Mouse (Mus musculus) CH12F3 (cell line): ENCODE measurements around the gene Ly6g6f.

Source experiments
- in situ Hi-C: fragments of 300-500 bp; cut with MboI; formaldehyde crosslinking; loops from 2 replicates; pipeline ENCODE4 v1.14.3; 2020; ENCODE audit warnings: low sequenced_read_pairs

The Ly6g6f gene

DNA sequence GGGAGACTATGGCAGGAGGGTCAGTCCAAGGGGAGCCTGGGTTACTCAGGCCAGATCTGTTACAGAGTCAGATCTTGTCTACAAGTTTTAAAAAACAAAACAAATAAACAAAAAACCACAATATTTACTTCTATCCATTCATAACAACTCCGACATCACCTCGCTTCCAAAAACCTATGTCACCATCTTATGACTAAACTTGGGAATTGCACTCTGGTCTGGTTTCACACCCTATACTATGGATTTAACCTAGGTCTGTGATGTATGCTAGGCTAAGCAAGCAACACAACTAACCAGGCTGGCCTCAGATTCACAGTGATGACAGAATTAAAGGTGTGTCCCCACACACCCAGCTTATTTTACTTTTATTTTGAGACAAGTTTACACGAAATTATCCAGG is 21.1 kb upstream of the Ly6g6f start:
- in situ Hi-C loops: no loop called here

DNA sequence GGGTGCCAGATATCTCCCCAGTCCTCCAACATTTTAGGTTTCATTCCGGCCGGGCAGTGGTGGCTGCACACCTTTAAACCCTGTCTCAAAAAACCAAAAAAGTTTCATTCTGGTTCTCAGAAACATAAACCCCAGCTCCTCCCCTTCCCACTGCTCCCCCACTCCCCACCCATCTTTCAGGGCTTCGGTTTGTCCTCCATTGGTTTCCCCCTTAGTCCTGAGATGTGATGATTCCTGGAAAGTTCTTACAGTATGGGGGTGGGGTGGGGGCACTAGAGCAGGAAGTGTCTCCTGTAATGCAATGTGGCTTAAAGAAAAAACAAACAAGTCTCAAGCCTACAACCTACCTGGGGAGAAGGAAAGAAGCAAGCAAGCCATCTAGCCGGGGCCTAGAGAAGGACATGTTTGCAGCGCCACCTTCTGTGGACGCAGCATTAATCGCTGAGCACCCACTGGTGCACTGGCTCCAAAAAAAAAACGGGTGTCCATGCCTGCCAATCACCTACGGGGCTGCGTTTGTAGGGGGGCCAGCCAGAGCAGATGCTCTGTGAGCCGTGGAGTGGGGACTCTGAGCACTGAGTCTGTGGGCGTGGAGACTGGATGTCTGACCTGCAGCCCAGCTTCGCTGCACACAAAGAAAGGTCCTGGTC is 20.5 kb upstream of the Ly6g6f start:
- in situ Hi-C loops: no loop called here

DNA sequence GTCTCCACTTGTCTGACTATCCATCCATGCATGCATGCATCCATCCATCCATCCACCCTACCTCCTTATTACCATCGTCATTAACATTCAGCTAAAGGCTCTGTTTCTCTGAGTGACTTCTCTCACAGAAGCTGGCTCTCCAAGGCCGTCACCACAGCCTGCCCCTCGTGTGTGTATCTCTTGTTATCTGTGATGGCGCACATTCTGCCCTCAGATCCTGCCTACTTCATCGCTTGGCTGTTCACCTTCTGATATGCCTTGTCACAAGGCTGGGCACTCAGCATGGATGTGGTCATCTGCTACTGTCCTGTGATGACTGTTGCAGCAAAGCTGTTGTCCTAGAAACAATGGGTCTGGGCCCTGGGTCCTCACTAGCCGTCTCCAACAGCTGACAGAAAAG is 19.3 kb upstream of the Ly6g6f start:
- in situ Hi-C loops: no loop called here

DNA sequence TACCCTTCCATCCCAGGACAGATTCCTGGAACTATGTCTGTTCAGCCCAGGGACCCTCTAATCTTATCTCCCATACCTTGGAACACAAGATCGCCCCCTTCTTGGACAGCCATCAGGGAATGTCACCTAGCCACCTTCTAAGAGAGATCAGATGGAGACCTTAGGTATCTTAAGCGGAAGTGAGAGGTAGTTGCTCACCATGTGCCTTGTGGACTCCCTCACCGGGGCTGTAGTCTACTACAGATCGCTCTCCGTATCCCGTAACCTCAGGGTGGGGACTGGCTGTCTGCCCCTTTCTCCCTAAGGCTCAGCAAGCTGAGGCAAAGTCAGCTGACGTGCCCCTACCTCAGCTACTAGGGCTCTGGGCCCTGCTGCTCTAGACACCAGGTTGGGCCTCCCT is 18.7 kb upstream of the Ly6g6f start:
- in situ Hi-C loops: no loop called here

DNA sequence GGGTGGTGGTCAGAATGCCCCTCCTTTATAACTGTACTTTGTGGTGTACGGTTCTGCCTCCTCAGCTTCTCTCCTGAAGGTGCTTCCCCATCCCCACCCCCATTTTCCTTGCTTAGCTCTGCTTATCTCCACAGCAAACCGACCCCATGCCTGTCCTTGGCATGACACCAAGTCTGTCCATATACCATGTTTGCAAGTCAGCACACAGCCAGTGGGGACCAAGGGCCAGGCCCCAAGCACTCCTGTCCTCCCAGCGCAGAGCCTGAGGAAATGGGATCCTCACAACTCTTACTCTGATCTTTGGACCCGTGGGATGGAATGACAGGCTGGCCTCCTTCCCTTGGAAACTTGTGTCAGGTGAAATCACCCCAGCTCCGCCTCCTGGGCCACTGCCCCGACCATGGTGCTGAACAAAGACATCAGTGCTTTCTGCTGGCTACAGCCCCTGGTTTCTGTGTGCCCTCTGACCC is 17.8 kb upstream of the Ly6g6f start:
- in situ Hi-C loops: no loop called here

DNA sequence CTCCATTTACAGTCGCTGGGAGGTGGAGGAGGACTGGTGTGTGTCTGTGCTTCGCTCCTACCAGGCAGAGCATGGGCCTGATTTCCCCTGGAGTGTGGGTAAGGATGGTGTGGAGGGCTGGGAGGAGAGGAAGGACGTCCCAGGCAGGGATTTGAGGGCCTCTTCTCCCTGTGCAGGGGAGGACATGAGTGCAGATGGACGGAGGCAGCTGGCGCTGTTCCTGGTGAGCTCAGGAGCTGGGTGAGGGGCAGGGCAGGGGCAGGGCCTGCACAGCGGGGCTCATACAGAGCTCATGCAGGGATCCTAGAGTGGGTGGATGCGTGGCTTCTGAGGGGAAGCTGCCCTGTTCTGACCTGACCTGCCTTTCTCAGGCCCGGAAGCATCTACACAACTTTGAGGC is 16.9 kb upstream of the Ly6g6f start:
- in situ Hi-C loops: no loop called here

DNA sequence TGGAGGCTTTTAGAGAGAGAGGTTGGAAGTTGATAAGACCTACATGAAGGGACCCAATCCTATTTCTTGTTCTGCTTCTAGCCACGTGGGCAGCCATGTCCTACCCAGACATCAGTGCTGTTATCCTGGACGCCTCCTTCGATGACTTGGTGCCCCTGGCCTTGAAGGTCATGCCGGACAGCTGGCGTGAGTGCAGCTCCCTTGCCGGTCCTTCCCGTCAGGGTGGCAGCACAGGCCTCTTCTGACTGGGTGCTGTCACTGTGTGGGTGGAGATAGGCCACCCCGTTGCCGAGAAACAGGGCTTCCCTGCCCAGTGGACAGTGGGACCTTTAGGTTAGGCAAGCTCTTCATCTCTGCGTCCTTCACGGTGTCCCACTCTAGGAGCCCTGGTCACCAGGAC is 15.8 kb upstream of the Ly6g6f start:
- in situ Hi-C loops: no loop called here

DNA sequence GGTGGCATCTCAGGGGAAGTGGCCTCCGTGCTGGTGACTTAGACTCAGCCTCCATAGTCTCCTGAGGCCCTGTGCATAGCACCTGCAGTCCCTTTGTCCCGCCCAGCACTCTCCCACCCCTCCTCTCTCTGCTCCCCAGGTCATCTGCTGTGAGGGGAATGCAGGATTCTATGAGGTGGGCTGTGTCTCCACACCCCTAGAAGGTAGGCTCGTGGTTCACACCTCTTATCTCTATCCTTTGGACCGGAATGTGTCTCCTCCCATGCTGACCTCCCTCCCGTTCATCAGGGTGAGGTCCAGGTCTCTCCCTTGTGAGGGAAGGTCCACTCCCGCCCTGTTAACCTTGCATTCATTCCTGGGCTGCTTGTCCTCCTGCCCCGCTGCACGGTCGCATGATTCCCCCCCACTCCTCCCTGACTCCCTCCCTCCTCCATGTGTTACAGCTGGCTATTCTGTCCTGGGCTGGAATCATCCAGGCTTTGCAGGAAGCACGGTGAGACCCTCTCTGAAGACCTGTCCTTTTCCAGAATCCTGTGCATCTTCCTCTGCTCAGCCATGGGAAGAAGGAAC is 14.9 kb upstream of the Ly6g6f start:
- in situ Hi-C loops: no loop called here

DNA sequence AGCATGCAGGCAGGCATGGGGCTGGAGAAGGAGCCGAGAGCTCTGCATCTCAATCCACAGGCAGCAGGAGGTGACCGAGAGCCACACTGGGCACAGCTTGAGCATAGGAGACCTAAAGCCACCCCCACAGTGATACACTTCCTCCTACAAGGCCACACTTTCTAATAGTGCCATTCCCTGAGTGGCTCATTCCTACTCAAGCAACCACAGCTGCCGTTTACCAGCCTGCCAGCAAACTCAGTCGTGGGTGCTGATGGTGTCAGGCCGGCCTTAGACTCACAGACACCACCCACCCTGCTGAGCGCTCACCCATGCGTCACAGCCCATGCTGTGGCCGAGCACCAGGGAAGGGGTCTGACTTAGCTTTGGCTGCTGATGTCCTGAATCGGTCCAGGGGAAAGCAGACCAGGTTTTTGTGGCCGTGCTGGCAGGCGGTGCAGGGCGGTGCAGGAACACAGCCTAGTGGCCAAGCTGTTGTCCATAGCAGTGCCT is 11.8 kb upstream of the Ly6g6f start:
- in situ Hi-C loops: no loop called here

DNA sequence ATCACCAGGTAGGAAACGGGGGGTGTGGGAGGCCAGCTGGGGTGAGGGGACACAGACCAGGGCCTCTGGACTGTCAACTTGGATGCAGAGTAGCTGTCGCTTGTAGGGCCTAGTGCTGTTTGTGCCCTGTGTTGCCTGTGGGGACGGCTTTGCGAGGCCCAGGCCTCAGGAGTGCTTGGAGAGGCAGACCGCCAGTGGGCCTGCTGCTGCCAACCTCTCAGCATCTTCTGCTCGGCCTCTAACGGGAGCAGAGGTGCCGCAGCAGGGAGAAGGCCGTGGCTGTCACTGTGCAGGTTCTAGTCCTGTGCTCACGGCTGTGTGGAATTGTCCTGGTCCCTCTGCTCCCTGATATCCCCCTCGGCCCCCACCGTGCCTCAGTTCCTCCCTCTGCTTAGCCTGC is 11.2 kb upstream of the Ly6g6f start:
- in situ Hi-C loops: no loop called here

DNA sequence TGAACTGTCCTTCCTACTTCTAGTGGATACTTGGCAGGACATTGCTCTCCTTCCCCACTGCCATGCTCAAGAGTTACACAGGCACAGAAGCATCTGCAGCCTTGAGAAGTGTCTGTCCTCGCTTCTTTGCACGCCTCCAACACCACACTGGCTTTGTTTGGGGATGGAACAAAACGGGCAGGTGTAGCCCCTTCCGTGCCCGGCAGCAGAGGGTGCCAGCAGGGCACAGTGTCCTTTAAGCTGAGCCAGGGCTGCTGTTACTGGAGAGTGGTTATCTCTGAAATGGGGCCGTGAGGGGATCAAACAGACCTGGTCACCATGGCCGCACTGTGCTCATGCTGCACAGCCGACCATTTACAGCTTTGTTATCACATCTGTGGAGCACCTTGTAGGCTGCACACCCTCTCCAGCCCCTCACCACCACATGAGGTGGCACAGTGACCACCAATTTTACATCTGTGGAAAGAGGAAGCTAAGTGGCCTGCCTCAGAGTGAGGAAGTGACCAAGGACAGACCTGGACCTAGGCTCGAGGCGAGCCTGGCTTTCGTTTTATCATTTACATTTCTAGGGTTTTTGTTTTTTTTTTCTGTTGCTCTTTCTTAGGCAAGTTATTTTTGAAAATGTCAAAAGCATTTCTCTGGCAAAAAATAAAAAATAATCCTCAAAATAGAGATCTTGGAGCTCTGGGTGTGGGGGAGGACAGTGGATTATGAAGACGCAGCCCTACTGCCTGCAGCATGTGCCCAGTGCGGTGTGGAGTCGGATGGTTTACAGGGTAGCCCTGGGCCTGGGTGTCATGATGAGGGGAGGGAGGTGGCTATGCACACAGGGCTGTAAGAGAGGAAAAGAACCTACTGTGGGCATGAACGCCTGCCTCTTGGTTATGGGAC is 9.3 kb upstream of the Ly6g6f start:
- in situ Hi-C loops: no loop called here

DNA sequence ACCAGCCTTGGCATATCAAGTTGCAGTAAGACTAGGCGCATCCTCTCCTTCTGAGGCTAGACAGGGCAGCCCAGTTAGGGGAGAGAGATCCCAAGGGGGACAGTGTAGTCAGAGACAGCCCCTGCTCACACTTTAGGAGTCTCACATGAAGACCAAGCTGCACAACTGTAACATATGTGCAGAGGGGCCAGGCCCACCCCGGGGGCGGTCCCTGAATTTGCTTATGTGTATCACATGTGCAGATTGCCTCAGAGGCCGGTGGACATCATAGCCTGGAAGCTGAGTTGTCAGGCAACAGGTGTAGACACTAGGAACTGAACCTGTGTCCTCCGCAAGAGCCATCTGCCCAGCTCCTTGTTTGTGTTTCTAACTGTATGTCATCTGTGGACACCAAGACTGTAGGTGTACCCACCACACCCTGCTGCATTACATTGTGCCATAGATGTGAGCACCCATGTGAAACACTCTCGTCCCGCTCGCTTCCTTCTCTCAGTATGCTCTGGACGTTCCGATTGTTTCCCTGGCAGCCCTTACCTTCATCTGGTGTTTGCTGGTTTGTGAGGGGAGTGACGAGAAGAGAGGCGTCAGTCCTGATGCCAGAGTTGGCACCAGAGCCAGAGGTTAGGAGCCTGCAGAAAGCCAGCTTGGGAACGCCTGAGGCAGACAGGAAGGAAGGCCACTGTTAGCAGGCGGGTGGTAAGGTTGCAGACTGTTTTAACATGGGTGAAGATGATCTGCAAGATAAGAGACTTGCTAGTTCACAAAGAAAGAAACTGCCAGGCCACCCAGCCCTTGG is 7.2 kb upstream of the Ly6g6f start:
- in situ Hi-C loops: no loop called here

DNA sequence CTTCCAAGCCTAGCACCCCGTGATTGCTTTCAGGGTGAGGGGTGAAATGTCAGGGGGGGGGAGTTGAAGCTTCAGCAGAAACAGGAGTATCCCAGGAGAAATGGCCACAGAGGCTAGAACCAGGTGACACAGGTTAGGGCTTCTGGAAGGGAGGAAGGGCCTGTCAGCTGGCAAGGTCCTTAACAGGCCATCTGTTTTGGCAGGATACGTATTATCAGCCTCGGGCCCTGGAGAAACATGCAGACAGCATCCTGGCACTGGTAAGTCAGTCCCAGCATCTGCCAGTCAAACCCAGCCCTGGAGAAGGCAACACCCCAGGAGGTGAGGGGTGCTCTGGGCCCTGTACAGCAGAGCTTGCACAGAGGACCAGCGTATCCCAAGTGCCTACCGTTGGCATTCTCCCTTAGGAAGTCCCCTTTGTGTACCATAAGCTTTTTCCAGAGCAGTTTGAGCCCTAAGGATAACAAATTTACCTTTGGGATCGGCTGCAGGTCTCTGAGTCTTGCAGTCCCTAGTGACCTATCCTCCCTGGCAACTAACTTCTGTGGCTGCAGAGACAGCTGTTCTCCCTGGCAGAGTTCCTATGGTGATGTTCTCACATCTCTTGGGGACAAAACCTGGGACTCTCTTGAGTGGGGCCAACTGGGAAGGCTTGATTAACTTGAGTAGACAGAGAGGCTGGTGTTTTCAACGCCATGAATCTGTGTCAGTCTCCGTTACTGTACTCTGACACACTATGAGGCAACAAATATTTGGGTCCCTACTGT is 4.9 kb upstream of the Ly6g6f start:
- in situ Hi-C loops: no loop called here

DNA sequence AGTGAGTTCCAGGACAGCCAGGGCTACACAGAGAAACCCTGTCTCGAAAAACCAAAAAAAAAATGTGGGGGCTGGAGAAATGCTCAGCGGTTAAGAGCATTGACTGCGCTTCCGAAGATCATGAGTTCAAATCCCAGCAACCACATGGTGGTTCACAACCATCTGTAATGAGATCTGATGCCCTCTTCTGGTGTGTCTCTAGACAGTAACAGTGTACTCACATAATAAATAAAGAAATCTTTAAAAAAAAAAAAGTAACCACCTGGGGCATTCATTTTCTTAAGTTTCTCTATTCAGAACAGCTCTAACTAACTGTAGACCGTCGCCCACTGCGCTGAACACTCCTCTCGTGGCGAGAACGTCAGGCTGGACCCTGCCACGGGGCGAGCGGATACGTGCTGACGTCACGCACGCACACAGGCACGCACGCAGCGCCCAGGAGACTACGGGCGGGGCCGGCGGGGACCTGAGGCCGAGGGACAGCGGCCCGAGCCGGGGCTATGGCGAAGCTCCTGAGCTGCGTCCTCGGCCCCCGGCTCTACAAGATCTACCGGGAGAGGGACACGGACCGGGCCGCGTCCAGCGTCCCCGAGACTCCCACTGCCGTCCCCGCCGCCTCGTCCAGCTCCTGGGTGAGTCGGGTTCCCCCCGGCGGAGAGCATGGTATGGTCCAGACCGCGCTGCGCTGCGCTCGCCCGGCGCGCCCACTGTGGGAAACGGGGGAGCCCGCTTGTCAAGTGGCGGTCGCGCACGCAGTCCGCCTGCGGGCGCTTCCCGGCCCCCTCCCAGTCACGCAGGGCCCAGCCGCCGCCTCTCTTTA is 3.6 kb upstream of the Ly6g6f start, which contains the start of gene Abhd16a:
TSS of gene Abhd16a (plus strand) at position 439 of the 820 bp plus-strand sequence.
- in situ Hi-C loops: no loop called here

DNA sequence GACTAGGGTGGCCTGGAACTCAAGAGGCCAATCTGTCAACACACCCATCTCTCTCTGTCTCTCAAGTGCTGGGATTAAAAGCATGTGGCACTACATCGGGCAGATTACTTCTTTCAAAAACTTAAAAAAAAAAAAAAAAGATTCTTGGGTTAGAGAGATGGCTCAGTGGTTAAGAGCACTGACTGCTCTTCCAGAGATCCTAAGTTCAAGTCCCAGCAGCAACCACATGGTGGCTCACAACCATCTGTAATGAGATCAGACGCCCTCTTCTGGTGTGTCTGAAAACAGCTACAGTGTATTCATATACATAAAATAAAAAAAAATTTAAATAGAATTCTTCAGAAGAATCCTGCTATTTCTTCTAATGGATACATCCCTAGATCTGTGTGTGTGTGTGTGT is 2.7 kb upstream of the Ly6g6f start:
- in situ Hi-C loops: no loop called here

DNA sequence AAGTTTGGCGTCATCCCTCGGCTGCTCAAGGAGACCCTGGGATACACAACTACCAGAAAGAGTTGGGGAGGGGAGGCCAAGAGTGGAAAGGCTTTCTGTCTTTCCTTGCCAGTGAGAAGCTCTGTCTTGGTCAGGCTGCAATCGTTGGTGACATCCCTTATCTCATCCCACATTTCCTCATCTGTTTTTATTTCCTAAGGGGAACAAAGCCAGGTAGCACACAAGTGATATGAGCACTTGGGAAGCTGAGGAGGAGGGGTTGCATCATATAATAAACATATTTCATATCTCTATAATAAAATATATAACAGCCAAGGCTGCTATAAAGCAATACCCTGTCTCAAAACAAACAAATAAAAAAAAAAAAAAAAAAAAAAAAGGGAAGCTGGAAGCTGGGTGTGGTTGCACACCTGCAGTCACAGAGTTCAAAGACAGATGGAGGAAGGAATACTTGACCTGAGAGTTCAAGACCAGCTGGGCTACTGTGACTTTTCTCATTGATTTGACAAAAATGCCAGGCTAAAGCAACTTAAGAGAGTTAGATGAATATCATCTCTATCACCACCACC is 1.4 kb downstream of the Ly6g6f start:
- in situ Hi-C loops: no loop called here

DNA sequence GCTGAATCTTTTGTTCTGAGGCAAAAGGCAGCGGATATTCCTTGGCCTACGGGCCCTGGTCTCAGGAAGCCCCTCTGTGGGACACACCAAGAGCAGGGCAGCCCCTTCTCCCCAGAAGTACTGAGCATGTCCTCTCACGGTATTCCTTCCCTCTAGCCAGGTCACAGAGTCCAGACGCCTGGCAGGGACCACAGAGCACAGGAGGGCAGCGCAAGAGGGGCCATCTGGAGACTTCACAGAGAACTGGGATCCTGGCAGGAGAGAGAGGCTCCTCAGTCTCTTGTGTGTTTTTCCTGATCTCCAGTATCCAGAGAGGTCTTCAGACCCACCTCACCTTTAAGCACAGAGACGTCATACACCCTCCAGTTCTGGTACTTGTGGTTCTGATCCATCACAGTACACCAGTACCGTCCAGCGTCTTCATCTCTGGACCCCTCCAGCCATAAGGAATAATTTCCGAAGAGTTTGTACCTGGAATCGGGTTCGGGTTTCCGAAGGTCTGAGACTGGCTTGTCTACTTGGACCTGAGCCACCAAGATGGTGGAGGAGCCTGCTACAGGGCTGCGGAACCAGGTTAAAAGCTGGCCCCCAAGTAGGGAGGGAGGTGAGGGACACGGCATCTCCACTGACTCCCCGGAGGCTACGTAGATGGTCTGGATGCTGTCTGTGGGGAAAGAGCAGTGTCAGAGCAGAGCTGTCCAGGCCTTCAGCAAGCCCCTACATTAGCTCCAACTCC is 2.4 kb downstream of the Ly6g6f start:
- in situ Hi-C loops: no loop called here

DNA sequence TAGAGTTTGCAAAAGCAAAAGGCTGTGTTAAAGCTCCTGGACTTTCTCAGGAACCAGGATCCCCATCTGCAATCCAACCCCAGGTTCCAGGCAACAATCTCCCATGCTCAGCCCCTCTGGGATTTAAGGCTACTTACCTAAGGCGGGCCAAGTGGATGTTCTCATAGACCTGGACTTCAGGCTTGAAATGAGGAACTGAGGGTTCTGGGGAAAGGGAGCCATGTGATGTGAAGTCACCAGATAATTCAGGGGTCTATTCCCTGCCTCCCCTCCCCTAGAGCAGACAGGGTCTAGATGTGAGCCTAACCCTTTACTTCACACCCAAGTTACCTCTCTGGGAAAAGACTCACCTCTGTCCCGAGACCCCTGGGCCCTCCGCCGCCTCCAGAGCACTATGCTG is 4.7 kb downstream of the Ly6g6f start:
- in situ Hi-C loops: no loop called here
